Mouse (Mus musculus): ENCODE measurements around the gene Bub1b. TPM values are rescaled to one million over a fixed set of nuclear protein-coding genes. Genes with fewer than 3 reads are reported as not detected.

The Bub1b gene
- polyA plus RNA-seq, 1 experiment from 2014 or later = 11.4 TPM

DNA sequence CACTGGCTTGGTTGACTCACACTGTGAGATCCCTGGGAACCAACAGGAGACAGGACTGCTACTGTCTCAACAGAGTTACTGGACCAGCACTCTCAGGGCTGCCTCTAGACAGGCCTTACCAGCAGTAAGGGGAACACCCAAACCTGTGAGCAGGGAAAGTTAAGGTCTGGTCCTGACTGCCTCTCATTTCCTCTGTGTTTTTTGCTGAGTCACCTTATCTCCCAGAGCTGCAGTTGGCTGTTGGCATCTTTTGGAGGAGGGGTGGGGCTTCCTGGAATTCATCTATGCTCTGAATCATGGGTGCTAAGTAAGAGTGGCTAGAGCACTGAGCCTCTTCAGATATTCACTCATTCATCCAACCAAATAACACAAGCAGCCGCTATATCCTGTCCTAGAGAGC lies 61.1 kb downstream of the Bub1b start:
- Histone ChIP-seq H3K27me3 (ENCODE audit: control insufficient read depth, insufficient read depth, low read length) (no peaks in the 10 kb centered on the region), H3K9me3 (ENCODE audit: control insufficient read depth, low read length) (no peaks in the 10 kb centered on the region), H3K4me1 (replicated peaks; ENCODE audit: control insufficient read depth, insufficient read depth) (peaks cover 10% of the 10 kb centered on the region), H3K9ac (ENCODE audit: low read length) (no peak overlapping the region), H3K4me2 (replicated peaks; ENCODE audit: low read depth) (no peak overlapping the region), H3K36me3 (ENCODE audit: control insufficient read depth, insufficient read depth, low read length) (no peaks in the 10 kb centered on the region), H3K4me3 (ENCODE audit: low read depth, low read length) (no peak overlapping the region), H3K27ac (replicated peaks) (peak overlapping the region; percentile 37)
- DNase-seq (ENCODE audit: low spot score) (peak; percentile 55), ATAC-seq (ENCODE audit: low FRiP score, low TSS enrichment) (peak; percentile 11; the same call in 1 of the 2 replicates)
- 68% methylated on average over 1 of the region's 1 CpGs for WGBS
- TF ChIP-seq EP300 (optimal IDR thresholded peaks at IDR 0.05) (no peak), CTCF (IDR thresholded peaks at IDR 0.05; ENCODE audit: low read depth) (no peak)

- H3K9ac ChIP-seq (ENCODE audit: low read length) = no peak overlapping the region
Measured at GRCm38 (mm10) chr2:118659493-118659892, 61.5 kb downstream of the Bub1b start.

GRCm38 (mm10) chr2:118659998-118660452 lies 62.0 kb downstream of the Bub1b start:
- ATAC-seq (ENCODE audit: low FRiP score, low TSS enrichment) = no peak; the same call in 1 of the 2 replicates

More at GRCm38 (mm10) chr2:118659493-118659892, 61.5 kb downstream of the Bub1b start:
- no peak for TF ChIP-seq EP300 (optimal IDR thresholded peaks at IDR 0.05)
- TF ChIP-seq CTCF (IDR thresholded peaks at IDR 0.05; ENCODE audit: low read depth) = no peak
- Histone ChIP-seq H3K27me3 (ENCODE audit: control insufficient read depth, insufficient read depth, low read length) (no peaks in the 10 kb centered on the region), H3K27ac (replicated peaks) (peak overlapping the region; percentile 37; the same call in 1 of the 2 replicates), H3K4me3 (ENCODE audit: low read depth, low read length) (0 out of 2 replicates have a peak overlapping the region, but pooled peaks have one; percentile 32), H3K4me1 (replicated peaks; ENCODE audit: control insufficient read depth, insufficient read depth) (peaks cover 10% of the 10 kb centered on the region), H3K36me3 (ENCODE audit: control insufficient read depth, insufficient read depth, low read length) (no peaks in the 10 kb centered on the region), H3K9me3 (ENCODE audit: control insufficient read depth, low read length) (no peaks in the 10 kb centered on the region), H3K4me2 (replicated peaks; ENCODE audit: low read depth) (peak overlapping the region; percentile 43)
- DNase-seq (ENCODE audit: low spot score) = no peak
- WGBS = 76% methylated on average over 12 of the region's 12 CpGs
- no peak for ATAC-seq (ENCODE audit: low FRiP score, low TSS enrichment)

DNA sequence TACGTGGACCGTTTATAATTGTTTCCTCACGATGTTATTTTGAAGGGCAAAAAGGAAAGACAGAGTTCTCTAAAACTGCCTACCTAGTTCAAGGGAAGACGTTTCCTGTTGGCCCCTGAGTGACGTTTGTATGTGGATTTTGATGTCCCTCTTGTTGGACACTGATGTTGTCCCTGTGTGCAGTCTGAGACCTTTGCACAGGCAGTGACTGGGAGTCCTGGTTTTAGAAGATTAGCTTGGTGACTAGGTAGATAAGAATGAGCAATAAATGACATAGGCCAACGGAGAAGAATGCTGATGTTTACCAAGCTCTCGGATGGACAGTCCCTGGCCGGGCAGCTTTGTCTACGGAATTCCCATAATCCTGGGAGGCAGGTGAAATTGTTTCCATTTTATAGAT lies 63.9 kb downstream of the Bub1b start:
- Histone ChIP-seq H3K27ac (replicated peaks) (no peak overlapping the region), H3K4me3 (ENCODE audit: low read depth, low read length) (no peak overlapping the region), H3K9me3 (ENCODE audit: control insufficient read depth, low read length) (no peaks in the 10 kb centered on the region), H3K9ac (ENCODE audit: low read length) (no peak overlapping the region), H3K4me2 (replicated peaks; ENCODE audit: low read depth) (no peak overlapping the region), H3K4me1 (replicated peaks; ENCODE audit: control insufficient read depth, insufficient read depth) (0 out of 2 replicates have a peak, but pooled peaks cover 5% of the 10 kb centered on the region), H3K36me3 (ENCODE audit: control insufficient read depth, insufficient read depth, low read length) (no peaks in the 10 kb centered on the region), H3K27me3 (ENCODE audit: control insufficient read depth, insufficient read depth, low read length) (no peaks in the 10 kb centered on the region)
- DNase-seq (ENCODE audit: low spot score) = no peak
- no peak for ATAC-seq (ENCODE audit: low FRiP score, low TSS enrichment)
- 64% methylated on average over 9 of the region's 9 CpGs for WGBS
- TF ChIP-seq EP300 (optimal IDR thresholded peaks at IDR 0.05) (no peak), CTCF (IDR thresholded peaks at IDR 0.05; ENCODE audit: low read depth) (no peak)

More at GRCm38 (mm10) chr2:118659998-118660452, 62.0 kb downstream of the Bub1b start:
- Histone ChIP-seq H3K4me1 (replicated peaks; ENCODE audit: control insufficient read depth, insufficient read depth) (peaks cover 10% of the 10 kb centered on the region), H3K27ac (replicated peaks) (peak overlapping the region; percentile 37), H3K27me3 (ENCODE audit: control insufficient read depth, insufficient read depth, low read length) (no peaks in the 10 kb centered on the region), H3K36me3 (ENCODE audit: control insufficient read depth, insufficient read depth, low read length) (no peaks in the 10 kb centered on the region), H3K9me3 (ENCODE audit: control insufficient read depth, low read length) (no peaks in the 10 kb centered on the region), H3K4me3 (ENCODE audit: low read depth, low read length) (peak overlapping the region; percentile 32), H3K4me2 (replicated peaks; ENCODE audit: low read depth) (peak overlapping the region; percentile 43), H3K9ac (ENCODE audit: low read length) (peak overlapping the region; percentile 43; the same call in 1 of the 2 replicates)
- DNase-seq (ENCODE audit: low spot score) = peak; percentile 50
- TF ChIP-seq EP300 (optimal IDR thresholded peaks at IDR 0.05) = no peak
- no peak for TF ChIP-seq CTCF (IDR thresholded peaks at IDR 0.05; ENCODE audit: low read depth)
- WGBS = 4% methylated on average over 4 of the region's 4 CpGs

GRCm38 (mm10) chr2:118662902-118663803 lies 65.1 kb downstream of the Bub1b start, which contains the start of gene Pak6:
TSS of gene Pak6 (plus strand) at chr2:118663303.
- no peaks in the 10 kb centered on the region for H3K27me3 ChIP-seq (ENCODE audit: control insufficient read depth, insufficient read depth, low read length)
- peak; percentile 25 for ATAC-seq (ENCODE audit: low FRiP score, low TSS enrichment)
- DNase-seq (ENCODE audit: low spot score) = peak; percentile 40
- H3K36me3 ChIP-seq (ENCODE audit: control insufficient read depth, insufficient read depth, low read length) = no peaks in the 10 kb centered on the region
- H3K4me3 ChIP-seq (ENCODE audit: low read depth, low read length) = peak within 1 kb of the TSS; percentile 42
- peak within 1 kb of the TSS; percentile 83 for H3K27ac ChIP-seq (replicated peaks)
- H3K4me2 ChIP-seq (replicated peaks; ENCODE audit: low read depth) = peak within 1 kb of the TSS; percentile 68
- no peaks in the 10 kb centered on the region for H3K9me3 ChIP-seq (ENCODE audit: control insufficient read depth, low read length)
- peak within 1 kb of the TSS; percentile 60 for H3K9ac ChIP-seq (ENCODE audit: low read length)
- WGBS = 5% methylated on average over 37 of the region's 37 CpGs
- 0 out of 2 replicates have a peak, but pooled peaks cover 4% of the 10 kb centered on the region for H3K4me1 ChIP-seq (replicated peaks; ENCODE audit: control insufficient read depth, insufficient read depth)
- no peak for TF ChIP-seq CTCF (IDR thresholded peaks at IDR 0.05; ENCODE audit: low read depth)
- no peak for TF ChIP-seq EP300 (optimal IDR thresholded peaks at IDR 0.05)

All from stomach, postnatal 0 days (tissue).